Mouse (Mus musculus) brain, adult 2 months (tissue): ENCODE measurements around the gene Pnkd.
A peak's percentile ranks its signal among the peaks of the same experiment; 100 is the strongest.

ENCODE experiments used
- DNase-seq: peaks from one replicate; pipeline ENCODE4 v3.0.0; 2011; ENCODE audit warnings: low read depth, low spot score

The Pnkd gene

DNA sequence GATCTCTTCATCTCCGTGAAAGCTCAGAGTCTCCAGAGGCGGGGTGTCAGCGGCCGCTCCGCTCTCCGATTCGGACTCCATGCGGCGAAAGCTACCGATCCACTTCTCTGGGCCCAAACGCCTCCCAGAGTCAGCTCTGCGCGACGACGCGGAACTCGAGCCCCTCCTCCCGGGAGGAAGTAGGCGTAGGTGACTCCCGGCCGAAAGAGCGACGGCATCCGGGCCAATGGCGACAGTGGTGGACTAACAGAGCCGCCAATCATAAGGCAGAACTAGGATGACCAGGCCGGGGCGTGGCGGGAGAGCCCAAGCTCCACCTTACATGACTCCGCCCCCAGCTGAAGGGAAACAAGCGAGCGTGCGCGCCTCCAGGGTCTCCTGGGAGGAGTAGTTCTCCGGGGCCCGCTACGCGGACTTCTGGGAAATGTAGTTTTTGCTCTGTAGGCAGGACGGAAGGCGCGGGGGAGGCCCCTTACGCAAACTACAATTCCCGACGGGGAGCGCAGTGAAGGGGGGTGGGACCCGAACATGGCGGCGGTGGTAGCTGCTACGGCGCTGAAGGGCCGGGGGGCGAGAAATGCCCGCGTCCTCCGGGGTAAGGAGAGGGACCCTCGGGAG lies at the start of gene Pnkd, which contains the start of gene Aamp:
Gene Pnkd (plus strand): TSS at position 388 of the 618 bp plus-strand sequence.
Gene Aamp (minus strand): TSS at position 196 of the 618 bp plus-strand sequence.
- peak; percentile 100 for DNase-seq

DNA sequence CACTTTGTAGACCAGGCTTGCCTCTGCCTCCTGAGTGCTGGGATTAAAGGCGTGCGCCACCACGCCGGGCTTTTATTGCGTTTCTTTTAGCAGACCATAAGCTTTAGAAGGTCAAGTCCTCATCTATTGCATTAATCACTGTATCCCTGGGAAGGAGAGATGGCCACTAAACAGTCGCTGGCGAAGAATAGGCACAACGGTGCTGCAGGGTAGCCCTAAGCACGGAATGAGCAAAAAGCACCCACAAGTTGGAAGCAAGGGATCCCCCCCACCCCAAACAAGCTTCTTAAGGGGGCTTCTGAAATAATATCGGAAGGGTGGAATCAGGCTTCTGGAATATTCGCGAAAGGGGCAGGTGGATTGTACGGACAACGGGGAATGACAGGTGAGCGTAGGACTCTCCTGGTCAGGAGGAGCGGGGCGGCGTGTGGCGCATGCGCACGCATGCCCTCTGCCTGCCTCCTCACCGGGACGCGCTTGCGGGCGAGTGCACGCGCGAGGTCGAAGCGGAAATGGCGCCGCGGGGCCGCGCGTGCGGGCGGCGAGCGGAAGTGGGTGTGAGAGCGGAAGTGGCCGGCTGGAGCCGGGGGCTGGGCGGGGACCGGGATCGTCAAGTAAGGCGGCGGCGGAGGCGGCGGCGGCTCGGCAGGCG lies 48.7 kb upstream of the Pnkd start, which contains the start of gene Arpc2:
Gene Arpc2 (plus strand): TSS at position 147 of the 652 bp plus-strand sequence.
- peak; percentile 98 for DNase-seq

DNA sequence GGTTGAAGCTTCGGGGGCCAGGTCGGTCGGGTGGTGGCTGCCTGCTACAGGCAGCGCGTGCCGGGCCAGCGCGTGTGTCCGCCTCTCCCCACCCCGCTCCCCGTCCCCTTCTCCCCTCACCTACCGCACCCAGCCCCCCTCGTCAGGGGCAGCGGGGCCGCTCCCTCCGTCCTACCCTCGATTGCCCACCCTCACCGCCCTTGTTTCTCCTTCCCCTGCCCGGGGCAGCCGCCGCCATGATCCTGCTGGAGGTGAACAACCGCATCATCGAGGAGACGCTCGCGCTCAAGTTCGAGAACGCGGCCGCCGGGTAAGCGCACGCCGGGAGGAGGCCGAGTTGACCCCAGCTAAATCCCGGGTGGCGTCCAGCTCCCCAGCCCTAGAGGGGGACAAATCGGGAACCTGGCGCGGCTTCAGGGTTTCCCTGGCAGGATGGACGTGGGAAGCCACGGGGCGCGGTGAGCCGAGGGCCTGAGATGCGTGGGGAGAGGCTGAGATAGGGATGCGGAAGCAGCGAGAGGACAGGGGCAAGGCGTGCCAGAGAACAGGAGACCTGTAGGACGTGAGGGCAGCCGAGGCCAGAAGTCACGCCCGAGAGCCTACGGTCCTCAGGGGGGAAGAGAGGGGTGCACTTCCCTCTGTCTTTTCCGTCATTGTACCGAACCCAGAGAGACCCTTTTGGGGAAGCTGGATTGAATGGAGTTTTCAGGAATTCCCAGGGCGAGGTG lies 48.0 kb upstream of the Pnkd start:
- peak; percentile 48 for DNase-seq

- DNase-seq = no peak
Observed at GRCm38 (mm10) chr1:74237671-74238070, 47.1 kb upstream of the Pnkd start.

- DNase-seq = no peak
Observed at GRCm38 (mm10) chr1:74238136-74238535, 46.6 kb upstream of the Pnkd start.

GRCm38 (mm10) chr1:74239162-74239561 lies 45.6 kb upstream of the Pnkd start:
- no peak for DNase-seq

DNA sequence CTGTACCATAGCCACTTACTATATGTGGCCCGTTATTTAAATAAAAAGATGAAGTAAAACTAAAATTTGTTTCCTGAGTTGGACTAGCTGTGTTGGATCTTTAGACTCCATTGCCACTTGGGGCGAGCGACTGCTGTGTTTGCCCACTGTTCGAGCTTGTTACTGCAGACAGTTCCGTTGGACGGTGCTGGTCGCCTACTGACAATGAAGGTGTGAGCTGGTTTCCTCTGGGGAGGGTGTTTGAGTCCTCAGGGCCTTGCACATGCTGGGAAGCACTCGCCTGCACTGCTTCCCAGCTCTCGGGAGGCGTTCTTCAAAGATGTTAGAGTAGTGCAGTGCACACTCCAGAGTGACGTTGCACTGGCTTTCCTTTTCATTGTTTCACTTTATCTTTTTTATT lies 45.1 kb upstream of the Pnkd start:
- peak; percentile 66 for DNase-seq

GRCm38 (mm10) chr1:74240311-74240710 lies 44.4 kb upstream of the Pnkd start:
- DNase-seq = peak; percentile 91

- no peak for DNase-seq
Observed at GRCm38 (mm10) chr1:74240832-74241231, 43.9 kb upstream of the Pnkd start.

DNA sequence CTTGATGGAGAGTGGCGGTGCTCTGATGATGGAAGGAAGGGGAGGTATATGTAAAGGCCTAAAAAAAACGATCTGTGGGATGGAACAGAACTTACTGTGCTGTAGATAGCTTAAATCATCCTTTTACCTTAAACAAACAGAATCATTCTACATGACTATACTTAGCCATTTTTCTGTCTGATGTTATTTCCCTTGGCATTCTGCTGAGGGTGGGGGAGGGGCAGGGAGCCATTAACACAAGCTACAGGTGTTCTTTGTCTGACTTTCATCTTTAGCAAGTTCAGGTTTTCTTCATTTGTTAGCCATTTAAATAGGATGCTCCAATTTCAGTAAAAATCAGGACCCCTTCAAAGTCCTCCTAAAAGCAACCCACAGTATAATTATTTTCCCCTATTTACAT lies 39.2 kb upstream of the Pnkd start:
- no peak for DNase-seq

DNA sequence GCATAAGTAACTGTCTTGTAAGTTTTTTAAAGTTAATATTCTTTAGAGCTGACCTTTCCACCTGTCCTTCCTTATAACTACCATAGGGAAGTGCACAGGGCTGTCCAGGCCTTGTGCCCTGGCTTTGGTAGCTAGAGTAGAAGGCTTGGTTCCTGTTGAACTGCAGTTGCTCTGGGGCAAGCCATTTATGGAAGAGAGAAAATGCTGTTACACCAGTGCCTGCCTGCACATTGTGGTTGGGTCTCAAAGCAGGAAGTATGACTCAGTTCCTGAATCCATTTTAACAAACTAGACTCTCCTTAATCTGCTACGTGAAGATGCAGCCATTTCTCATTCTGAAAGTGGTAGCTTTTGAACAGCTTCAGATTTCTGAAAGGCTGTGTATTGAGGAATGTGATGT lies 35.9 kb upstream of the Pnkd start:
- peak; percentile 57 for DNase-seq

DNA sequence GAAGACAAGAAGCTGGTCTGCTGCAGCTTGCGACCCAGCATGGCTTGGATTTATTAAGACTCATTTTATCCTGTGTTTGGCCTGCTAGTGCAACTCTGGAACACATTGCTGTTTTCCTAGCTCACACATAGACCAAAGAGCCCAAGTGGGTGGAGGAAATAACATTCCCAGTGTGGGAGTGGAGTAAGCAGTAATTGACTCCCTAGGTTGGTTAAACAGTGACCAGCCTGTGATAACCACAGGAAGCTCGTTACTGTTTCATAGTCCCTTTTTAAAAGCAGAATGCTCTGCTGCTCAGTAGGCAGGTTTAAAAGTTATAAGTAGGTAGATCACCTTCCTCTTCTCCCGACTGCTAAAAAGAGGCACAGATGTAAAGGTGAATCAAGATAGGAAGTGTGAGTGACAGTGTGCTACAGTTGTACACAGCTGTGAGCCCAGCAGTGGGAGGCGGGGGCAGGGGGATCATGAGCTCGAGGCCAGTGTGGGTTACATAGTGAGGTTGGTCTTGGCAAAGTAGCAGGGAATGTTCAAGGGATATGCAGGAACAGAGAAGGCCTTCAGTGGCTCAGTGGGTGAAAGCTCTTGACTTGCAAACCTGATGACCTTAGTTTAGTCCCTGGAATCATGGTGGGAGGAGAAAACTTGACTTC lies 35.3 kb upstream of the Pnkd start:
- DNase-seq = no peak

GRCm38 (mm10) chr1:74250096-74250495 lies 34.6 kb upstream of the Pnkd start:
- no peak for DNase-seq

DNA sequence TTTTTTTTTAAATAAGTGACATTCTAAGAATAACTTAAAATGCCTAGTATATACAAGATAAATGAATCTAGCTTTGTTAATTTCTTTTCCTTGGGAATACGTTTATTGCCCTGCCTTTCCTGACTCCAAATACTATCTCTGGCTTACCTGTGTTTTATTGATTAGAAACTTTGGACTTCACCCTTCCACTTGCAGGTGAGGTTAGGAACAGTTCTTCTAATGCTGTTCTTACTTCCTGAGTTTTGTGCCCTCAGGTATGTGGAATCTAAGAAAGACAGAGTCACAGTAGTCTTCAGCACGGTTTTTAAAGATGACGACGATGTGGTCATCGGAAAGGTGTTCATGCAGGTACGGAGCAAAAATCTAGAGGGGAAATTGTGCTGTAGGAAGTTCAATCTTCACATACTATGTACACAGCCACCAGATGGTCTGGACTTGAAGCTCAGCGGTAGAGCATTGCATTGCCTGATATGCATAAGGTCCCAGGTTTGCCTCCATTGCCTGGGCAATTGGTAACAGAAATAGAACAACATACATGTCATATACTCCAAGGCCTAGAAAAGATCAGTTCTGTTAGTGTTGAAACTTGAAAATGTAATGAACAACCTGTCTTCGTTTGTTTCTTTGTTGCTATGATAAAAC lies 28.9 kb upstream of the Pnkd start:
- DNase-seq = no peak

DNA sequence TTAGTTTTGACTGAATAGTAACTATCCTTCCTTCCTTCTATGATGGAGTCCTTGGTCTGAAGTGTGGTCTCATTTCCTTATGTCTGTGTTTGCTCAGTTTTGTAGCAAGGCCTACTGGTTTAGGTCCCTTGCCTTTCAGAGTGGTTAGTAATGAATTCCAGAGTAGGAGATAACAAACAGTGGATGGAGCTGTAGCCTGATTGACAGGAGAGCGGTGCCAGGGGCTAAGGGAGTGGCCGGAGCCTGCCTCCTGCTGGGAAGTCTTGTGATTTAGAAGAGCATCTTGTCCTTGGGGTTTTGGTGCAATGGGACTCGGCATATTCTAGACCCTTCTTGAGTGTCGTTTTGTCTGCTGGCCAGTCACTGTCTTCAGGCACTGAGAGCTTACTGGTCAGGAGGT lies 27.9 kb upstream of the Pnkd start:
- DNase-seq = no peak

- no peak for DNase-seq
Observed at GRCm38 (mm10) chr1:74262510-74262909, 22.2 kb upstream of the Pnkd start.

DNA sequence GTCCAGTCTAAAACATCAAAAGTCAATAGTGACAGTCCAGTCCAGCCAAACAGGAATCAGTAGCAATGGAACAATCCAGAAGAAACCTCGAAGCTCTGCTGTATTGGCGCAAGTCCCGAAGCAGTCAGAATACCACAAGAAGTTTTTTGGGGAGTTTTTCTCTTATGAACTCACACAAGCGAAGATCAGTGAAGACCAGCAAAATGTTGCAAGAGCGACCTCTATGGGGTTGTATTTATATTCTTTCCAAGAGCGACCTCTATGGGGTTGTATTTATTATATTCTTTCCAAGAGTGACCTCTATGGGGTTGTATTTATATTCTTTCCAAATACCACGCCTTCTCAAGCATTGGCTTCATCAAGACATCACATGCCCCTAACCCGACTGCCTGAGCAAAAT lies 16.0 kb upstream of the Pnkd start:
- no peak for DNase-seq

DNA sequence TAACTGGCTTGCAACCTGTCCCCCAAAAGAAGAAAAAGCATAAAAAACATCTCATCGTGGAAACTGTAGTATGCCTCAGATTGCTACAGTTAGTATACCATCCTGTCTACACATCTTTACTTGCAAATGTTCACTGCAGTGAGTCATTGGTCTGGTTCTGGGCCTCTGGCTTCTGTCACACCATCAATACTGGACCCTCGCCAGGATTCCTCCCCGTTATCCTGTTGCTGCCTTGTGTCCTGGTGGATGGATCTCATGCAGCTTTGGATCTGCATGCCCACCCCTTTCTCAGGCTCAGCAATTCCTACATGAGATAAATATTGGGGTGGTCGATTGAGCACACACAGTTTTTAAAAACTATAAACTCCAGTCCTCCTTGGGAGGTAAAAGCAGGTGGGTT lies 13.1 kb upstream of the Pnkd start:
- no peak for DNase-seq

DNA sequence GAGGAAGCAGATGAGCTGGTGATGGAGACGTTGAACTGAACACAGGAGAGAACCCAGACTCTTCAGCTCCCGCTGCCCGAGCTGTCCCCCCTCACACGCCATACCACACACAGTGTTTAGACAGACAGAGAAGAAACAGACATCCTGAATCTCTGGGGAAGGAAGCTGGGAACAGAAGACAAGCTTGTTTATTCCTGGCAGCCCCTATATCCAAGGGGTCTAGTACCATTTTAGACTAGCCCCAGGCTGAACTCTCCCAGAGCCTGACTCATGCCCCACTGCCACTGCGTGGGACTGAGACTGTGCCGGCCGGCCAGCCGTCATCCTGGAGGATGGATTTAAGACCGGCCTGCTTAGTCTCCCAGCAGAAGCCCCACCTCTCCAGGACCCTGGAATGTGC lies 9.7 kb upstream of the Pnkd start:
- no peak for DNase-seq

- no peak for DNase-seq
Observed at GRCm38 (mm10) chr1:74277041-74277440, 7.7 kb upstream of the Pnkd start.

GRCm38 (mm10) chr1:74277883-74278537 lies 6.7 kb upstream of the Pnkd start:
- no peak for DNase-seq
